Comparison of ENCODE assay signal across 1 mouse cellular context in genomic region chr4:139151370-139151769, GRCm38 (mm10).
TF ChIP-seq lines count a peak whose summit lies in the region.

No protein-coding gene starts in this region.

TF ChIP-seq in MEL, 35 proteins besides CTCF, POLR2A, EP300 and RAD21:
- TF ChIP-seq E2F4 (IDR thresholded peaks at IDR 0.05; ENCODE audit: borderline replicate concordance, low read depth, low read length): no peak
- TF ChIP-seq TAL1 (IDR thresholded peaks at IDR 0.05; ENCODE audit: low read length): no peak
- TF ChIP-seq MYC (IDR thresholded peaks at IDR 0.05; ENCODE audit: low read depth, low read length): no peak
- TF ChIP-seq USF1 (IDR thresholded peaks at IDR 0.05; ENCODE audit: low read depth, low read length): no peak
- no peak for TF ChIP-seq TCF12 (IDR thresholded peaks at IDR 0.05; ENCODE audit: low read depth, low read length)
- TF ChIP-seq CHD2 (IDR thresholded peaks at IDR 0.05; ENCODE audit: low read length): no peak
- no peak for TF ChIP-seq ZMIZ1 (IDR thresholded peaks at IDR 0.05; ENCODE audit: low read depth, low read length)
- TF ChIP-seq ETS1 (IDR thresholded peaks at IDR 0.05; ENCODE audit: low read depth, low read length): no peak
- no peak for TF ChIP-seq HCFC1 (IDR thresholded peaks at IDR 0.05; ENCODE audit: low read depth, low read length)
- no peak for TF ChIP-seq UBTF (IDR thresholded peaks at IDR 0.05; ENCODE audit: borderline replicate concordance, insufficient read depth, low read depth, low read length)
TF ChIP-seq in MEL: peak in this region for 0.
